Mouse (Mus musculus) midbrain, embryonic 14.5 days (tissue): ENCODE data around the gene Gm9774. TPM values are rescaled to one million over a fixed set of nuclear protein-coding genes. Genes with fewer than 3 reads are reported as not detected.

Experiments used
- ATAC-seq: fragments of 200-750 bp; cut with Nextera tagmentation; 2 replicates; pipeline ENCODE4 v1.8.0; 2017; ENCODE audit warnings: moderate number of reproducible peaks, moderate library complexity; ENCODE audit not compliant: low FRiP score, low TSS enrichment
- DNase-seq: peaks from one replicate; pipeline ENCODE4 v3.0.0-alpha.2; 2015
- H3K27ac ChIP-seq: fragments of 300-500 bp; sonication (generic); replicated peaks from 2 replicates; pipeline ENCODE4 v1.5.1; 2014; ENCODE audit warnings: mild to moderate bottlenecking, low read depth, low read length, moderate library complexity
- H3K27me3 ChIP-seq: fragments of 300-500 bp; sonication (generic); 2 replicates; pipeline ENCODE4 v1.6.1; 2014; ENCODE audit warnings: low read length, control low read depth, mixed read lengths; ENCODE audit not compliant: control insufficient read depth, insufficient read depth
- H3K36me3 ChIP-seq: fragments of 300-500 bp; sonication (generic); 2 replicates; pipeline ENCODE4 v1.6.1; 2014; ENCODE audit warnings: low read length, control low read depth; ENCODE audit not compliant: control insufficient read depth, insufficient read depth
- H3K4me1 ChIP-seq: fragments of 300-500 bp; sonication (generic); 2 replicates; pipeline ENCODE4 v1.6.1; 2014; ENCODE audit warnings: mild to moderate bottlenecking, antibody characterized with exemption, low read length, control low read depth; ENCODE audit not compliant: control insufficient read depth, insufficient read depth
- H3K4me2 ChIP-seq: fragments of 300-500 bp; sonication (generic); 2 replicates; pipeline ENCODE4 v1.6.1; 2014; ENCODE audit warnings: mild to moderate bottlenecking, low read length, moderate library complexity
- H3K4me3 ChIP-seq: fragments of 300-500 bp; sonication (generic); replicated peaks from 2 replicates; pipeline ENCODE4 v1.5.1; 2014; ENCODE audit warnings: low read depth, low read length
- H3K9ac ChIP-seq: fragments of 300-500 bp; sonication (generic); replicated peaks from 2 replicates; pipeline ENCODE4 v1.6.1; 2014; ENCODE audit warnings: mild to moderate bottlenecking, low read length, moderate library complexity
- H3K9me3 ChIP-seq: fragments of 300-500 bp; sonication (generic); 2 replicates; pipeline ENCODE4 v1.6.1; 2016; ENCODE audit warnings: low read length, control low read depth, mixed read lengths; ENCODE audit not compliant: control insufficient read depth
- WGBS: fragments of 180-500 bp; shearing (Covaris S2); extraction: QIAGEN DNeasy Blood & Tissue Kit; methylation state at CpG from one replicate; pipeline ENCODE4 v1.1.7; 2014; 5-methylcytosine and 5-hydroxymethylcytosine counted together
- polyA plus RNA-seq: library from polyadenylated mRNA; unstranded; fragments of >200 nt; fragmentation: Nextera tagmentation; extraction: Ambion mirVana; gene quantifications from 2 replicates; pipeline ENCODE4 v1.2.1, GENCODE M21; 2014

Gm9774 gene
- polyA plus RNA-seq, 1 experiment from 2014 or later: 6.2 TPM

DNA sequence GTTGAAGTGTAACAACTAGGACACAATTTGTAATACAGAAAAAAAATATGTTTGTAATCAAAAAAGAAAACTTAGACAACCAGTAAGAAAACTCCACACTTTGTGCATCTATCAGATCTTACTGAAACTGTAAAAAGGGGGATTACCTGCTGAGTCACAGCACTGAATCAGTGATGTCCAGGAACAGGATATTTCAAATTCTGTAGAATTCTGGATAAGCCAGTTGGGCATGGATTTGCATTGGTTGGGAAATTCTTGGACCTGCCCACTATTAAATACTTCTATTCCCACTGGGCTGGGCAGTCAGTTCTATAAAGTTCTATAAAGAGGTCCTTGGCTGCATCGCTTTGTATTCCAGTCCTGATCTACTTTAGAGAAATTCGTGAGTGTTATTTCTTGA lies 11.4 kb downstream of the Gm9774 start, which contains the start of gene Sprr2j-ps:
Gene Sprr2j-ps (plus strand): TSS at position 301 of the 400 bp plus-strand sequence.
- no peak within 1 kb of the TSS for H3K27ac ChIP-seq
- H3K9ac ChIP-seq: no peak within 1 kb of the TSS
- no peaks in the 10 kb centered on the region for H3K27me3 ChIP-seq
- 95% methylated on average over 2 of the region's 2 CpGs for WGBS
- no peak within 1 kb of the TSS for H3K4me3 ChIP-seq
- no peaks in the 10 kb centered on the region for H3K9me3 ChIP-seq
- DNase-seq: no peak
- H3K4me1 ChIP-seq: no peaks in the 10 kb centered on the region
- H3K4me2 ChIP-seq: no peak within 1 kb of the TSS
- no peaks in the 10 kb centered on the region for H3K36me3 ChIP-seq
- no peak for ATAC-seq

DNA sequence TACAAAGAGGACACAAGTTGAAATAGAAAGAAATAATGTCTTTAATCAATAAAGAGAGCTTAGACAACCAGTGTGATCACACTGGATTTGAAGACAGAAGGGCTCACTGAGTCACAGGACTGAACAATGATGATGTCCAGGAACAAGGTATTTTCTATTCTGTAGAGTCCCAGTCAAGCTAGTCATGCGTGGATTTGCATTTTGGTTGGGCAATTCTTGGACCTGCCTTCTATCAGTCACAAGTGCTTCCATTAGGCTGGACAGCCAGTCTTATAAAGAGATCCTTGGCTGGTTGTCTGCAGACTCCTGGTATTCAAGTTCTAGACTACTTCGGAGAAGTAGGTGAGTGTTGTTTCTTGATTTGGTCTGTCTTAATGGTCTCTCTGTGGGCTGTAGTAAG lies 21.5 kb downstream of the Gm9774 start, which contains the start of gene Sprr2i:
Gene Sprr2i (plus strand): TSS at position 301 of the 400 bp plus-strand sequence.
- H3K27ac ChIP-seq: no peak within 1 kb of the TSS
- ATAC-seq (no peak), DNase-seq (no peak)
- H3K4me3 ChIP-seq: no peak within 1 kb of the TSS
- 93% methylated on average over 2 of the region's 2 CpGs for WGBS
- H3K27me3 ChIP-seq: no peaks in the 10 kb centered on the region
- H3K4me2 ChIP-seq: no peak within 1 kb of the TSS
- H3K9me3 ChIP-seq: no peaks in the 10 kb centered on the region
- no peak within 1 kb of the TSS for H3K9ac ChIP-seq
- no peaks in the 10 kb centered on the region for H3K36me3 ChIP-seq
- no peaks in the 10 kb centered on the region for H3K4me1 ChIP-seq

DNA sequence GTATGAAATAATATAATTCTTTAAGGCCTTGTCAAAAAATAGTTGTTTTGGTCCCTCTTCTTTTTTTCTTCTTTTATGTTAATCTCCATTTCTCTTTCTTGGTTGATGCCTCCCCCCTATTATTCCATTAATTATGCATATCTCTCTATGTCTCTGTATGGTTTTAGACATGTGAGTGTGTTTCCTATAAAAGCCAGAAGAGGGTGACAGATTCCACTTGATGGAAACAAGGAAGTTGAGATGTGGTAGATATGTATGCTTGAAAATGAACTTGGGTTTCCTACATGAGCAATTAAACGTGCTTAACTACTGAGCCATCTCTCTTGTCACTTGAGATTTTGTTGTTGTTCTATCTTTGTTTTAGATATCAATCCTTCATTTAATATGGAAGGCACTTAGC lies 34.9 kb downstream of the Gm9774 start:
- Histone ChIP-seq H3K4me2 (no peak overlapping the region), H3K27ac (no peak overlapping the region), H3K27me3 (no peaks in the 10 kb centered on the region), H3K4me3 (no peak overlapping the region), H3K9me3 (no peaks in the 10 kb centered on the region), H3K4me1 (no peaks in the 10 kb centered on the region), H3K9ac (no peak overlapping the region), H3K36me3 (no peaks in the 10 kb centered on the region)
- ATAC-seq: no peak
- WGBS: 61% methylated on average over 1 of the region's 1 CpGs
- peak; percentile 2 for DNase-seq

DNA sequence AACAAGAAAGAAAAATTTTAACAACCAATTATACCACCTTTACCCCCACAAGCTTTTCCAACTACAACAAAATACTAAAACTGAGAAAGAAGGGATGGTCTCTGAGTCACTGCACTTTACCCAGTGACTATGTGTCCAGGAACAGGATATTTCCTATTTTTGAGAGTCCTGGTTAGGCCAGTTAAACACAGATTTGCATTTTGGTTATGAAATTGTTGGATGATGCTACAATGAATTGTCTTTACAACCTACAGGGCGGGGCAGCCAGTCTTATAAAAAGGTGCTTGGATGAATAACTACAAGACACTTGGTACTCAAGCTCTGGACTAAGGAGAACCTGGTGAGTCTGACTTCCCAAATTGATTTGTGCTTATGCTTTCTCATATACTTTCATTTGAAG lies 43.8 kb downstream of the Gm9774 start, which contains the start of gene Sprr2h:
Gene Sprr2h (plus strand): TSS at position 301 of the 400 bp plus-strand sequence.
- no peak within 1 kb of the TSS for H3K9ac ChIP-seq

More for the DNA sequence above, 43.8 kb downstream of the Gm9774 start, which contains the start of gene Sprr2h:
- H3K4me1 ChIP-seq: no peaks in the 10 kb centered on the region
- DNase-seq: no peak
- no peak within 1 kb of the TSS for H3K4me3 ChIP-seq
- no peaks in the 10 kb centered on the region for H3K27me3 ChIP-seq
- ATAC-seq: no peak
- WGBS: 81% methylated on average over 1 of the region's 1 CpGs
- H3K4me2 ChIP-seq: no peak within 1 kb of the TSS
- no peak within 1 kb of the TSS for H3K27ac ChIP-seq
- H3K9me3 ChIP-seq: no peaks in the 10 kb centered on the region
- H3K36me3 ChIP-seq: no peaks in the 10 kb centered on the region

Other genes starting within 250 kb of the Gm9774 start
- not detected in 2 replicates for gene Sprr2a1, start 213.6 kb downstream of the Gm9774 start, polyA plus RNA-seq
- not detected in 2 replicates for gene Sprr2a2, start 213.5 kb downstream of the Gm9774 start, polyA plus RNA-seq
- gene Sprr2a3, start 144.0 kb downstream of the Gm9774 start, polyA plus RNA-seq: not detected in 2 replicates
- not detected in 2 replicates for gene Sprr2b, start 112.8 kb downstream of the Gm9774 start, polyA plus RNA-seq
- gene Sprr2d, start 90.3 kb downstream of the Gm9774 start, polyA plus RNA-seq: not detected in 2 replicates
- gene Sprr2e, start 77.3 kb downstream of the Gm9774 start, polyA plus RNA-seq: not detected in 2 replicates
- gene Sprr2f, start 64.2 kb downstream of the Gm9774 start, polyA plus RNA-seq: not detected in 2 replicates
- not detected in 2 replicates for gene Sprr2h, start 43.7 kb downstream of the Gm9774 start, polyA plus RNA-seq
- gene Sprr2i, start 21.4 kb downstream of the Gm9774 start, polyA plus RNA-seq: not detected in 2 replicates
- gene Sprr2j-ps, start 11.3 kb downstream of the Gm9774 start, polyA plus RNA-seq: not detected in 2 replicates
- not detected in 2 replicates for gene Sprr2k, start 3.2 kb upstream of the Gm9774 start, polyA plus RNA-seq
- gene Sprr1b, start 9.4 kb upstream of the Gm9774 start, polyA plus RNA-seq: not detected in 2 replicates
- not detected in 2 replicates for gene Sprr3, start 29.3 kb upstream of the Gm9774 start, polyA plus RNA-seq
- gene Sprr1a, start 56.5 kb upstream of the Gm9774 start, polyA plus RNA-seq: not detected in 2 replicates
- not detected in 2 replicates for gene Sprr4, start 71.1 kb upstream of the Gm9774 start, polyA plus RNA-seq
- not detected in 2 replicates for gene 2310046K23Rik, start 105.1 kb upstream of the Gm9774 start, polyA plus RNA-seq
- not detected in 2 replicates for gene Ivl, start 144.3 kb upstream of the Gm9774 start, polyA plus RNA-seq
- gene Smcp, start 159.6 kb upstream of the Gm9774 start, polyA plus RNA-seq: not detected in 2 replicates
- not detected in 2 replicates for gene 2210017I01Rik, start 178.1 kb upstream of the Gm9774 start, polyA plus RNA-seq
- gene Lce6a, start 192.2 kb upstream of the Gm9774 start, polyA plus RNA-seq: not detected in 2 replicates
- gene Lce1a1, start 218.9 kb upstream of the Gm9774 start, polyA plus RNA-seq: not detected in 2 replicates
- gene Lce1b, start 227.5 kb upstream of the Gm9774 start, polyA plus RNA-seq: not detected in 2 replicates
- gene Lce1a2, start 240.9 kb upstream of the Gm9774 start, polyA plus RNA-seq: not detected in 2 replicates
- gene Lce1c, start 249.8 kb upstream of the Gm9774 start, polyA plus RNA-seq: not detected in 2 replicates